ENCODE assay signal across 8 mouse cellular contexts in the genomic region with DNA sequence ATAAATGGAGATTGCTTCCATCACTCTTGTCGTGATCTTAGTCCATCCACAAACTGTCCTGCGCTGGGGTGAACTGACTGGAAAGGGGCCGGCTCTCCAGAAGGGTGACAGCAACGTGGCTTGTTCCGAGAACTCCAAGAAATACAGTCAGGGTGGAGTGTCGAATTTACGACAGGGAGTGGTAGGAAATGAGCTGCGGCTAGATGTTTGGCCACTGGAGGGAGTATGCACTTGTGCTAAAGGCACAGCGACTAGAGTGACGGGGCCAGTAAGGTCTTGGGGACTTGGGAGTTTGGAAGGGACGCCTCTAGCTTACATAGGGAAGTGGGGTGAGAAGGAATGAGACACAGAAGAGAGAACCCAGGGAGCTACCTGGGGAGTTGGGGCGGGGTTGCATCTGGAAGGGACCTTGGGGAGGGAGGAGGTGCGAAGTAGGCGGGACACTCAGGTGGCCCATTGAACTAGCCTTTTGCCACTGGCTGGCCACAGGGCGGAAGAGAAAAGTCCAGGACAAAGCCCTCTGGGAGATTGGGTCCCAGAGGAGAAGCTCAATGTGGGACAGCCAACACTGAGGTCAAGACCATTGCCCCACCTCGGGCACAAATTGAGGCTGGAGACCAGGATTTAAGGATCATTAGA. TPM values are rescaled to one million over a fixed set of nuclear protein-coding genes. Genes with fewer than 3 reads are reported as not detected.
DNase-seq lines count a peak whose midpoint lies in the region; ATAC-seq lines count a peak whose summit lies in the region.

A gene (plus strand): TSS at position 516 of the 639 bp plus-strand sequence.

- DNase-seq in cerebellum, postnatal 36 days = peak; percentile 65 to 68
- peak; percentile 79 for DNase-seq in frontal cortex, postnatal 36 days (ENCODE audit: low spot score in 2 of 2)
- DNase-seq in left cerebral cortex, adult 18-20 months (ENCODE audit: low spot score in 2 of 2) = peak; percentile 74 to 76
- DNase-seq in right cerebral cortex, postnatal 10 days (ENCODE audit: low spot score in 2 of 2) = peak; percentile 86
- DNase-seq in urinary bladder, postnatal 4 days (ENCODE audit: low spot score in 2 of 2) = peak; percentile 69 to 87

- WGBS in hindbrain, embryonic 16.5 days = 3% methylated on average over 16 of the region's 16 CpGs

- H3K9ac ChIP-seq in hindbrain, embryonic 16.5 days (ENCODE audit: low read depth, low read length) = peak within 1 kb of the TSS; percentile 75

- no peaks in the 10 kb centered on the region for H3K9me3 ChIP-seq in hindbrain, embryonic 16.5 days (ENCODE audit: control insufficient read depth, low read length)

- peak within 1 kb of the TSS; percentile 62 for H3K4me2 ChIP-seq in hindbrain, embryonic 16.5 days (ENCODE audit: low read length)

- H3K4me1 ChIP-seq in hindbrain, embryonic 16.5 days (ENCODE audit: control insufficient read depth, insufficient read depth, low read depth, low read length) = peaks cover 33% of the 10 kb centered on the region

- H3K27me3 ChIP-seq in hindbrain, embryonic 16.5 days (replicated peaks; ENCODE audit: control insufficient read depth, insufficient read depth, low read length) = no peaks in the 10 kb centered on the region

- peak; percentile 40 for ATAC-seq in activated CD4-positive, CD25-positive, alpha-beta regulatory T cell, adult 4 months
- ATAC-seq in hindbrain, embryonic 16.5 days = peak; percentile 31
- peak; percentile 54 for ATAC-seq in megakaryocyte, adult 5-6 weeks (ENCODE audit: poor library complexity, severe bottlenecking)

- H3K27ac ChIP-seq in hindbrain, embryonic 16.5 days (ENCODE audit: low read depth, low read length) = peak within 1 kb of the TSS; percentile 82

- no peaks in the 10 kb centered on the region for H3K36me3 ChIP-seq in hindbrain, embryonic 16.5 days (ENCODE audit: control insufficient read depth, insufficient read depth, low read length)

- H3K4me3 ChIP-seq in hindbrain, embryonic 16.5 days (ENCODE audit: low read length) = peak within 1 kb of the TSS; percentile 59

RNA-seq across cellular contexts. Expression of the gene that starts here (rescaled TPM):
- 100 to 1,000 TPM; 694 to 773 TPM for polyA plus RNA-seq in activated CD4-positive, CD25-positive, alpha-beta regulatory T cell, adult 4 months (2017; shearing (Covaris generic))
- 2.5 and 3.8 TPM in 2 replicates for polyA plus RNA-seq in hindbrain, embryonic 16.5 days (2015; fragmentation: Nextera tagmentation; extraction: Ambion mirVana)
- total RNA-seq in left cerebral cortex, adult 18-20 months (2021) = 1 to 10 TPM; 1.4 to 1.5 TPM
- total RNA-seq in megakaryocyte, adult 5-6 weeks (2015) = 544 and 552 TPM in 2 replicates
- total RNA-seq in megakaryocyte, adult 5-6 weeks (2017) = 837 and 967 TPM in 2 replicates

Comparison
In these comparisons a context has a peak if more than half of its experiments do, and no peak if none do; other contexts are left out.
1. Peak in every context shown above with its lines: DNase-seq, ATAC-seq, H3K4me3 ChIP-seq and H3K27ac ChIP-seq.
2. RNA of the gene that starts here (total RNA-seq): 544 to 967 TPM in megakaryocyte, adult 5-6 weeks; 1.4 to 1.5 TPM in left cerebral cortex, adult 18-20 months; every median in the first group is over 100 times any median in the second.
3. RNA of the gene that starts here (polyA plus RNA-seq): 694 to 773 TPM in activated CD4-positive, CD25-positive, alpha-beta regulatory T cell, adult 4 months; 2.5 to 3.8 TPM in hindbrain, embryonic 16.5 days; every median in the first group is over 100 times any median in the second.